Comparison of ENCODE assay signal across 9 mouse cellular contexts in genomic region chr10:56369073-56369472, GRCm38 (mm10). TPM values are rescaled to one million over a fixed set of nuclear protein-coding genes. Genes with fewer than 3 reads are reported as not detected.
DNase-seq lines count a peak whose midpoint lies in the region; ATAC-seq and TF ChIP-seq lines count a peak whose summit lies in the region.
"Had no signal": no experiment of that assay in that cellular context is flagged by ENCODE, and none has a peak within 500 bp of the region (broad histone marks: within the 10 kb centered on the region; RNA-seq: fewer than 3 reads in every experiment).

No protein-coding gene starts in this region.

- TF ChIP-seq CTCF in midbrain, postnatal 0 days (IDR thresholded peaks at IDR 0.05): peak; percentile 80

- H3K4me3 ChIP-seq in intestine, embryonic 16.5 days (ENCODE audit: low read length): no peak overlapping the region
- H3K4me3 ChIP-seq in midbrain, postnatal 0 days (ENCODE audit: low read depth, low read length): no peak overlapping the region
- H3K4me3 ChIP-seq in stomach, embryonic 14.5 days (ENCODE audit: low read depth, low read length): no peak overlapping the region
- H3K4me3 ChIP-seq: lung, embryonic 15.5 days had no signal

- H3K4me2 ChIP-seq in intestine, embryonic 16.5 days (ENCODE audit: low read depth, low read length): no peak overlapping the region
- H3K4me2 ChIP-seq in midbrain, postnatal 0 days (ENCODE audit: low read depth, low read length, poor library complexity, severe bottlenecking): no peak overlapping the region
- H3K4me2 ChIP-seq in stomach, embryonic 14.5 days (replicated peaks; ENCODE audit: low read depth, low read length): no peak overlapping the region
- H3K4me2 ChIP-seq: lung, embryonic 15.5 days had no signal

- DNase-seq in CD4-positive, CD25-positive, alpha-beta regulatory T cell, adult 2 months (ENCODE audit: low read depth, low spot score): peak; percentile 59
- DNase-seq in cerebellum, postnatal 10 days: peak; percentile 88 to 90
- peak; percentile 68 to 84 for DNase-seq in frontal cortex, postnatal 36 days (ENCODE audit: low spot score in 2 of 2)
- DNase-seq in left cerebral cortex, postnatal 14 days (ENCODE audit: low spot score in 2 of 2): peak; percentile 69 to 79
- DNase-seq in midbrain, postnatal 0 days (ENCODE audit: low spot score): peak; percentile 68

- 18% methylated on average over 7 of the region's 7 CpGs for WGBS in intestine, embryonic 16.5 days
- 23% methylated on average over 7 of the region's 7 CpGs for WGBS in midbrain, postnatal 0 days
- WGBS in stomach, embryonic 14.5 days: 19% methylated on average over 7 of the region's 7 CpGs

- ATAC-seq in CD4-positive, CD25-positive, alpha-beta regulatory T cell, adult 4 months: no peak
- peak; percentile 58; the same call in 1 of the 2 replicates for ATAC-seq in intestine, embryonic 16.5 days
- peak; percentile 34; the same call in 1 of the 2 replicates for ATAC-seq in midbrain, postnatal 0 days (ENCODE audit: low FRiP score)
- peak; percentile 53; the same call in 1 of the 2 replicates for ATAC-seq in stomach, embryonic 14.5 days (ENCODE audit: insufficient number of reproducible peaks, insufficient read depth, low FRiP score, low read depth)

- no peaks in the 10 kb centered on the region for H3K36me3 ChIP-seq in intestine, embryonic 16.5 days (ENCODE audit: control insufficient read depth, insufficient read depth, low read length)
- H3K36me3 ChIP-seq in midbrain, postnatal 0 days (ENCODE audit: insufficient read depth, low read length): no peaks in the 10 kb centered on the region
- H3K36me3 ChIP-seq in stomach, embryonic 14.5 days (ENCODE audit: control insufficient read depth, insufficient read depth, low read length): no peaks in the 10 kb centered on the region
- H3K36me3 ChIP-seq: lung, embryonic 15.5 days had no signal

- no peaks in the 10 kb centered on the region; the same call in 1 of the 2 replicates for H3K27me3 ChIP-seq in intestine, embryonic 16.5 days (replicated peaks; ENCODE audit: control insufficient read depth, insufficient read depth, low read length)
- no peaks in the 10 kb centered on the region for H3K27me3 ChIP-seq in midbrain, postnatal 0 days (ENCODE audit: insufficient read depth, low read length)
- no peaks in the 10 kb centered on the region for H3K27me3 ChIP-seq in stomach, embryonic 14.5 days (ENCODE audit: control insufficient read depth, insufficient read depth, low read length)
- H3K27me3 ChIP-seq: lung, embryonic 15.5 days had no signal

- no peak overlapping the region for H3K9ac ChIP-seq in intestine, embryonic 16.5 days (ENCODE audit: low read depth, low read length)
- H3K9ac ChIP-seq in midbrain, postnatal 0 days (replicated peaks; ENCODE audit: low read length, poor library complexity, severe bottlenecking): no peak overlapping the region
- H3K9ac ChIP-seq in stomach, embryonic 14.5 days (replicated peaks; ENCODE audit: low read depth, low read length): no peak overlapping the region
- H3K9ac ChIP-seq: lung, embryonic 15.5 days had no signal

- no peaks in the 10 kb centered on the region for H3K4me1 ChIP-seq in intestine, embryonic 16.5 days (ENCODE audit: control insufficient read depth, insufficient read depth, low read length)
- H3K4me1 ChIP-seq in midbrain, postnatal 0 days (ENCODE audit: insufficient read depth, low read length): no peaks in the 10 kb centered on the region
- no peaks in the 10 kb centered on the region for H3K4me1 ChIP-seq in stomach, embryonic 14.5 days (ENCODE audit: control insufficient read depth, insufficient read depth, low read length)

- intact Hi-C loops in left cerebral cortex, postnatal 14 days (cut with DNase I): loop anchor here (2.0 kb wide), 1 partner anchor 816 kb away; no protein-coding TSS in a partner anchor

- H3K9me3 ChIP-seq in intestine, embryonic 16.5 days (ENCODE audit: control insufficient read depth, low read length): no peaks in the 10 kb centered on the region
- H3K9me3 ChIP-seq in midbrain, postnatal 0 days (ENCODE audit: low read length): no peaks in the 10 kb centered on the region
- no peaks in the 10 kb centered on the region for H3K9me3 ChIP-seq in stomach, embryonic 14.5 days (ENCODE audit: control insufficient read depth, low read depth, low read length)
- H3K9me3 ChIP-seq: lung, embryonic 15.5 days had no signal

- no peak overlapping the region for H3K27ac ChIP-seq in intestine, embryonic 16.5 days (ENCODE audit: low read length)
- no peak overlapping the region for H3K27ac ChIP-seq in midbrain, postnatal 0 days (ENCODE audit: low read depth, low read length)
- no peak overlapping the region for H3K27ac ChIP-seq in stomach, embryonic 14.5 days (ENCODE audit: low read length)
- H3K27ac ChIP-seq: lung, embryonic 15.5 days had no signal

RNA-seq across cellular contexts. Expression of gene Gja1, which starts 8.1 kb away (rescaled TPM):
- under 1 TPM in 1 of 2 experiments, not detected in 1; 0.27 TPM for polyA plus RNA-seq in CD4-positive, CD25-positive, alpha-beta regulatory T cell, adult 4 months (2017; shearing (Covaris generic))
- polyA plus RNA-seq in intestine, embryonic 16.5 days (2015; fragmentation: Nextera tagmentation; extraction: Ambion mirVana): 32.3 and 32.6 TPM in 2 replicates
- total RNA-seq in left cerebral cortex, postnatal 14 days (2021): 100 to 1,000 TPM; 222 to 223 TPM
- total RNA-seq in midbrain, postnatal 0 days (2014; rRNA removed): 66.4 and 71.0 TPM in 2 replicates
- 146 and 157 TPM in 2 replicates for polyA plus RNA-seq in midbrain, postnatal 0 days (2015; fragmentation: Nextera tagmentation; extraction: Ambion mirVana)
- polyA plus RNA-seq in stomach, embryonic 14.5 days (2014; fragmentation: Nextera tagmentation; extraction: Ambion mirVana): 84.8 and 88.0 TPM in 2 replicates

Comparison
In these comparisons a context has a peak if more than half of its experiments do, and no peak if none do; other contexts are left out.
1. RNA of gene Gja1, which starts 8.1 kb away (polyA plus RNA-seq): 146 to 157 TPM in midbrain, postnatal 0 days, 84.8 to 88.0 TPM in stomach, embryonic 14.5 days and 32.3 to 32.6 TPM in intestine, embryonic 16.5 days; 0.27 TPM in CD4-positive, CD25-positive, alpha-beta regulatory T cell, adult 4 months; every median in the first group is over 10 times any median in the second.
2. Peak in every context shown above with its lines, with median percentiles within 50 percentile points of each other: DNase-seq.